Mouse (Mus musculus) gastrocnemius, postnatal 14 days (tissue): Measurements from ENCODE around the gene D10Jhu81e. TPM values are rescaled to one million over a fixed set of nuclear protein-coding genes. Genes with fewer than 3 reads are reported as not detected.
"Not testable (repeated sequence)": the region's sequence is repeated elsewhere in the genome, so short reads cannot be mapped to it uniquely, and the experiment has no call there.

ENCODE experiments used
- DNase-seq: peaks from one replicate; pipeline ENCODE4 v3.0.0; 2021; ENCODE audit warnings: mixed read lengths
- intact Hi-C: fragments of 180-260 bp; cut with DNase I; formaldehyde crosslinking; loops from one replicate; pipeline ENCODE4 v1.15.1; 2025; ENCODE audit warnings: low total_unique reads
- total RNA-seq, 2 experiments: library from RNA; stranded (reverse); gene quantifications; 2 replicates each; pipeline ENCODE4 v1.2.3; 2021

Gene D10Jhu81e
- total RNA-seq, 2 experiments from 2014 or later = 146 to 175 TPM

DNA sequence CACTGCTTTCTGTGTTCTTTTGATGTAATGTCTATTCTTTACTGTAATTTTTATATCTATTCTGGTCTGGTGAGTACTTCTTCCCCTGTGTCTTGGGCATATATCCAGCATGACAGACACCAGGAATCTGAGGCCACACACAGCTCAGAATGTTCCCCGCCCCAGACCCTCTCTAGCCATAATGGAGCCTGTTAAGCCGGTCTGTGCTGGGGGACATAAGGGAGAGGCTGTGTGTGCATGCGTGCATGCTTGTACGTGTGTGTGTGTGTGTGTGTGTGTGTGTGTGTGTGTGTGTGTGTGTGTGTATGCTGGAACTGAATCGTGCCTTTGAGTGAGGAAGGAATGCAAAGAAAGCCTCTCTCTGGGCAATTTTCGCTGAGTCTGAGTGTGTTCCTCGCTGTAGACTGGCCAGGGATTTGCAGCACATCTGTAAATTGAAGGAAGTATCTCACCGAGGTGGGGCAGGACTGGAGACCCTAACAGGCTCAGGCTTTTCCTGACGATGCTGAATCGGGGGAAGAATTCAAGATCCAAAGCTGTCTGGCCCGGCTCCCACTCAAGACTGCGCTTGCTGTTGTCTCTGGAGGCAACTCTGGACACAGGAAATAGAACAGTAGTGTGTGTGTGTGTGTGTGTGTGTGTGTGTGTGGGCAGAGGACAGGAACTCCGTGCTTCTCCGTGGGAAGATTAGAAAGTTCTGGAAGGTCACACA, 30.6 kb downstream of the D10Jhu81e start:
- peak; percentile 65 for DNase-seq
- intact Hi-C loops = no loop called here

- intact Hi-C loops = no loop called here
- DNase-seq = no peak
These were observed 32.4 kb downstream of the D10Jhu81e start for GRCm38 (mm10) chr10:78137191-78137590.

- intact Hi-C loops = no loop called here
- DNase-seq = no peak
These were observed 33.6 kb downstream of the D10Jhu81e start for GRCm38 (mm10) chr10:78135947-78136346.

- peak; percentile 30 for DNase-seq
- intact Hi-C loops = no loop called here
These were observed 34.4 kb downstream of the D10Jhu81e start for GRCm38 (mm10) chr10:78134975-78135798.

GRCm38 (mm10) chr10:78134400-78134799, 35.2 kb downstream of the D10Jhu81e start:
- DNase-seq = no peak
- intact Hi-C loops = no loop called here

DNA sequence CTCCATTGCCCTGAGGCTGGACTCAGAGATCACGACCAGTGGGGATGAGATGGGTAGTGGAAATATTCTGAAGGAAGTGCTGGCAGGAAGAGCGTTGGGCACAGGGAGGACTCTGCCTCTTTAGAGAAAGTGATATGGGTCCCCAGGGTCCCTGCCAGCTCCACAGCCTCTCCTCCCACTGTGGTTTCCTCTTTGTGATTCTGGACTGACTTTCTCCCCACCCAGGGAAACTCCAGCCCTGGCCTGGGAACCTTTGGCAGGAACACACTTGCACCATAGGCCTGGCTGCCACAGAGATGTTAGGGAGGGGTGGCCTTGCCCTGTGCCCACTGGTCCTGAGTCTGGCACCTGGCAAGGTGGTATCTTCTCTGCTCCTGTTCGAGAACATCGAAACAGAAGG, 39.6 kb downstream of the D10Jhu81e start:
- intact Hi-C loops = loop anchor here (2.0 kb wide), 1 partner anchor 39 kb away; no protein-coding TSS in a partner anchor
- DNase-seq = no peak

GRCm38 (mm10) chr10:78129423-78129822, 40.2 kb downstream of the D10Jhu81e start:
- intact Hi-C loops = no loop called here
- DNase-seq = peak; percentile 49

DNA sequence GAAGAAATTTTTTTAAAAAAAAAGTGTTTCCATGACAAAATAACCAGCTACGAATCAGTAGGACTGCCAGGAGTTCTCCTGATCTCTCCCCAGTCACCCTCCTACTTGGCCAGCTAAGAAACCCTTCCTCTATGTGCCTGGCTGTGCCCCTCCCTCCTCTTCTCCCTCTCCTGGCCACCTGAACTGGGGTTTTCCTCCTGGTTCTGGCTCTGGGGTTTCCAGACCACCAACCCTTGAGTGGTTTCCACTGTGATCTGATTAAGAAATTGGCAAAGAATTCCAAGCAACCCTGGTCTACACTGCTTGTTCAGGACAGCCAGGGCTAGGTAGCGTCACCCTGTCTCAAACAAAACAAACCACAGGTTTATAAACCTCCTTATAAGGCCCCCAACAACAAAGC, 40.9 kb downstream of the D10Jhu81e start:
- DNase-seq = no peak
- intact Hi-C loops = no loop called here

DNA sequence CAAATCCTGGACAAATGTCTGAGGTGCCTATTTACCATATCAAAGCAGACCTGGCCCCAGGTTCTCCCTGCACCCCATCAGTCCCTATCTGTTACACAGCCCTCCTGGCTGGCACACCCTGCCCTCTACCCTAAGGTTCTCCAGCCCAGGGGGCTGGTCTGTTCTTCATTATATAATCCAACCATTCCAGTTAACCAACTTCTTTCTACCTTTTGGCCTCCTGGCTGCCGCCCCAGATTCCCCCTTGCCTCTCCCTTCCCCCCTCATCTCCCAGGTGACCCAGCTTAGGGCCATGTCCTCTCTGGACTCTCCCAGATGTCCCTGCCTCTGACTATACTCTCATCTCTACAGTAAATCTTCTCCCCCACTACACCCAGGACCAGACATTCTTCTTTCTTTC, 41.7 kb downstream of the D10Jhu81e start:
- DNase-seq = no peak

DNA sequence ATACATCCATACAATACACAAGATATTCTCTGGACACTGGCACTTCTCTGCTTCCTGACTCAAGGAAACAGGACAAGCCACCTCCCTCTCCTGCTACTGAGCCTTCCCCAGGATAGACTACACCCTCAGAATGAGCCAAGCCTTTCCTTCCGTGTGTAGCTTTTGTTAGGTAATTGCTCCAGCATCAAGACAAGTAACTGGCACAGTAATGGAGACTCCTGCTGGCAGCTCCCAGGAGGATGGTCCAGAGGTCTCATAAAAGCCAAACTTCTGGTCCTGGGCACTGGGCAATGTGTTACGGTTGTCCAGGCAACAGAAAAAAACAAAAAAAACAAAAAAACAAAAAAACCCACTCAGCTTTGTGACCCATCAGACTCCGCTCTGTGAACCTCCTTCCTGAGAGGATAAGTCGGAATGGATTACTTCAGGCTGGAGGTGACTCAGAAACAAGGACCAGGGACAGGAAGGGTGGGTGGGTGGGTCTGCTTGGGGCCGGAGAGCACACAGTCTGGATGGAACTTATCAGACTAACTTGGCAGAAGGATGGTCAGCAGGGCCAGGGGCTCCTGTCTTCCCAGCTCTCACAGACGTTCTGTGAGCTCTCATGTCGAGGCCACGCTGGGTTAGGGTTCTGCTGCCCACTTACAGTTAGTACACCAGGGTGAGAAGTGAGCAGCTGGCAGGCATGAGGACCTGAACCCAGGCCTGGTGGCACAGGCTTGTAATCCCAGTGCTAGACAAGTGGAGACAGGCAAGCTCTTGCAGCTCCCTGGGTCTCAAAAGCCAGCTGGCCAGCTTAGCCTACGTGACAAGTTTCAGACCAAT, 42.3 kb downstream of the D10Jhu81e start:
- no peak for DNase-seq
- intact Hi-C loops = no loop called here

More for the DNA sequence above, 41.7 kb downstream of the D10Jhu81e start:
- intact Hi-C loops = no loop called here

GRCm38 (mm10) chr10:78126311-78126710, 43.3 kb downstream of the D10Jhu81e start:
- intact Hi-C loops = no loop called here
- DNase-seq = no peak

- intact Hi-C loops, DNase-seq: not testable (repeated sequence)
These were observed 44.5 kb downstream of the D10Jhu81e start for GRCm38 (mm10) chr10:78125061-78125460.

GRCm38 (mm10) chr10:78124137-78124536, 45.4 kb downstream of the D10Jhu81e start:
- not testable (repeated sequence) for DNase-seq

GRCm38 (mm10) chr10:78119422-78119821, 50.2 kb downstream of the D10Jhu81e start:
- DNase-seq = no peak
- intact Hi-C loops = no loop called here

More at GRCm38 (mm10) chr10:78124137-78124536, 45.4 kb downstream of the D10Jhu81e start:
- intact Hi-C loops = not testable (repeated sequence)

- DNase-seq = no peak
- intact Hi-C loops = no loop called here
These were observed 54.4 kb downstream of the D10Jhu81e start for GRCm38 (mm10) chr10:78115153-78115552.

GRCm38 (mm10) chr10:78114521-78115092, 55.0 kb downstream of the D10Jhu81e start:
- intact Hi-C loops = no loop called here
- DNase-seq = no peak
